Mouse (Mus musculus) thymus, postnatal 25 days (tissue): Measurements from ENCODE around the gene Nwd2.

Source experiments
- DNase-seq: peaks from one replicate; pipeline ENCODE4 v3.0.0; 2022

The Nwd2 gene

GRCm38 (mm10) chr5:63755938-63756337, 107.0 kb downstream of the Nwd2 start:
- no peak for DNase-seq

GRCm38 (mm10) chr5:63765886-63766285, 117.0 kb downstream of the Nwd2 start:
- DNase-seq, result no peak

GRCm38 (mm10) chr5:63766715-63767114, 117.8 kb downstream of the Nwd2 start:
- DNase-seq, result peak; percentile 25

GRCm38 (mm10) chr5:63767464-63767863, 118.6 kb downstream of the Nwd2 start:
- DNase-seq, result no peak

- no peak for DNase-seq
Observed at GRCm38 (mm10) chr5:63768220-63768619, 119.3 kb downstream of the Nwd2 start.

GRCm38 (mm10) chr5:63772971-63773370, 124.1 kb downstream of the Nwd2 start:
- DNase-seq, result no peak

- no peak for DNase-seq
Observed at GRCm38 (mm10) chr5:63773603-63774002, 124.7 kb downstream of the Nwd2 start.

GRCm38 (mm10) chr5:63788156-63788826, 139.4 kb downstream of the Nwd2 start:
- no peak for DNase-seq

GRCm38 (mm10) chr5:63811819-63812508, 163.1 kb downstream of the Nwd2 start, which contains the start of gene 0610040J01Rik:
TSS of gene 0610040J01Rik (plus strand) at chr5:63812363.
- DNase-seq, result peak; percentile 37

- no peak for DNase-seq
Observed at GRCm38 (mm10) chr5:63812509-63812865, 163.6 kb downstream of the Nwd2 start.

- DNase-seq, result no peak
Observed at GRCm38 (mm10) chr5:63816643-63817042, 167.7 kb downstream of the Nwd2 start.

GRCm38 (mm10) chr5:63817270-63817669, 168.4 kb downstream of the Nwd2 start:
- no peak for DNase-seq

GRCm38 (mm10) chr5:63818975-63819374, 170.1 kb downstream of the Nwd2 start:
- no peak for DNase-seq

GRCm38 (mm10) chr5:63819519-63819918, 170.6 kb downstream of the Nwd2 start:
- DNase-seq, result no peak

- DNase-seq, result no peak
Observed at GRCm38 (mm10) chr5:63821176-63821575, 172.3 kb downstream of the Nwd2 start.

GRCm38 (mm10) chr5:63821860-63822259, 173.0 kb downstream of the Nwd2 start:
- no peak for DNase-seq

GRCm38 (mm10) chr5:63823362-63824332, 174.7 kb downstream of the Nwd2 start:
- no peak for DNase-seq

- DNase-seq, result no peak
Observed at GRCm38 (mm10) chr5:63824599-63825350, 175.9 kb downstream of the Nwd2 start.

- DNase-seq, result no peak
Observed at GRCm38 (mm10) chr5:63825881-63826280, 177.0 kb downstream of the Nwd2 start.

GRCm38 (mm10) chr5:63827006-63827405, 178.1 kb downstream of the Nwd2 start:
- no peak for DNase-seq

- no peak for DNase-seq
Observed at GRCm38 (mm10) chr5:63827415-63828053, 178.6 kb downstream of the Nwd2 start.
